Mouse (Mus musculus): Measurements from ENCODE around the gene Fads1. TPM values are rescaled to one million over a fixed set of nuclear protein-coding genes. Genes with fewer than 3 reads are reported as not detected.

Fads1 gene
- polyA plus RNA-seq, 1 experiment from 2014 or later = 142 TPM

- no peak overlapping the region for H3K9ac ChIP-seq (ENCODE audit: low read length)
- no peak overlapping the region for H3K4me3 ChIP-seq (ENCODE audit: low read depth, low read length)
- H3K27ac ChIP-seq (ENCODE audit: low read depth) = no peak overlapping the region
- H3K9me3 ChIP-seq (ENCODE audit: control insufficient read depth, low read length) = no peaks in the 10 kb centered on the region
- no peak for ATAC-seq (replicated peaks; ENCODE audit: low FRiP score, low TSS enrichment, low read depth)
- H3K36me3 ChIP-seq (ENCODE audit: control insufficient read depth, insufficient read depth, low read length) = no peaks in the 10 kb centered on the region
- H3K4me1 ChIP-seq (replicated peaks; ENCODE audit: control insufficient read depth, insufficient read depth, low read length) = no peaks in the 10 kb centered on the region
- no peak overlapping the region for H3K4me2 ChIP-seq (ENCODE audit: low read length)
- H3K27me3 ChIP-seq (replicated peaks; ENCODE audit: control insufficient read depth, insufficient read depth, low read length) = no peaks in the 10 kb centered on the region
- no peak for DNase-seq (ENCODE audit: low spot score)
These were observed 10.8 kb upstream of the Fads1 start for GRCm38 (mm10) chr19:10171846-10172245.

- Histone ChIP-seq H3K27ac (ENCODE audit: low read depth) (no peak overlapping the region), H3K36me3 (ENCODE audit: control insufficient read depth, insufficient read depth, low read length) (no peaks in the 10 kb centered on the region), H3K9me3 (ENCODE audit: control insufficient read depth, low read length) (no peaks in the 10 kb centered on the region), H3K4me1 (replicated peaks; ENCODE audit: control insufficient read depth, insufficient read depth, low read length) (no peaks in the 10 kb centered on the region), H3K4me2 (ENCODE audit: low read length) (no peak overlapping the region), H3K27me3 (replicated peaks; ENCODE audit: control insufficient read depth, insufficient read depth, low read length) (no peaks in the 10 kb centered on the region), H3K4me3 (ENCODE audit: low read depth, low read length) (no peak overlapping the region), H3K9ac (ENCODE audit: low read length) (no peak overlapping the region)
- ATAC-seq (replicated peaks; ENCODE audit: low FRiP score, low TSS enrichment, low read depth) = no peak
- 79% methylated on average over 5 of the region's 5 CpGs for WGBS
- DNase-seq (ENCODE audit: low spot score) = peak; percentile 45
These were observed 9.5 kb upstream of the Fads1 start for GRCm38 (mm10) chr19:10173116-10173718.

GRCm38 (mm10) chr19:10173844-10174539 lies 8.7 kb upstream of the Fads1 start:
- H3K27me3 ChIP-seq (replicated peaks; ENCODE audit: control insufficient read depth, insufficient read depth, low read length) = no peaks in the 10 kb centered on the region
- 87% methylated on average over 7 of the region's 7 CpGs for WGBS
- H3K9me3 ChIP-seq (ENCODE audit: control insufficient read depth, low read length) = no peaks in the 10 kb centered on the region
- H3K36me3 ChIP-seq (ENCODE audit: control insufficient read depth, insufficient read depth, low read length) = no peaks in the 10 kb centered on the region
- no peak overlapping the region for H3K27ac ChIP-seq (ENCODE audit: low read depth)
- no peak overlapping the region for H3K4me3 ChIP-seq (ENCODE audit: low read depth, low read length)
- no peak overlapping the region for H3K9ac ChIP-seq (ENCODE audit: low read length)
- ATAC-seq (replicated peaks; ENCODE audit: low FRiP score, low TSS enrichment, low read depth) = no peak
- DNase-seq (ENCODE audit: low spot score) = peak; percentile 15
- no peak overlapping the region for H3K4me2 ChIP-seq (ENCODE audit: low read length)
- H3K4me1 ChIP-seq (replicated peaks; ENCODE audit: control insufficient read depth, insufficient read depth, low read length) = no peaks in the 10 kb centered on the region

GRCm38 (mm10) chr19:10174956-10175355 lies 7.7 kb upstream of the Fads1 start:
- Histone ChIP-seq H3K27ac (ENCODE audit: low read depth) (no peak overlapping the region), H3K9me3 (ENCODE audit: control insufficient read depth, low read length) (no peaks in the 10 kb centered on the region), H3K9ac (ENCODE audit: low read length) (no peak overlapping the region), H3K4me2 (ENCODE audit: low read length) (no peak overlapping the region), H3K4me1 (replicated peaks; ENCODE audit: control insufficient read depth, insufficient read depth, low read length) (no peaks in the 10 kb centered on the region), H3K36me3 (ENCODE audit: control insufficient read depth, insufficient read depth, low read length) (no peaks in the 10 kb centered on the region), H3K27me3 (replicated peaks; ENCODE audit: control insufficient read depth, insufficient read depth, low read length) (no peaks in the 10 kb centered on the region), H3K4me3 (ENCODE audit: low read depth, low read length) (no peak overlapping the region)
- ATAC-seq (replicated peaks; ENCODE audit: low FRiP score, low TSS enrichment, low read depth) (no peak), DNase-seq (ENCODE audit: low spot score) (no peak)
- 66% methylated on average over 4 of the region's 4 CpGs for WGBS

- Histone ChIP-seq H3K27me3 (replicated peaks; ENCODE audit: control insufficient read depth, insufficient read depth, low read length) (no peaks in the 10 kb centered on the region), H3K27ac (ENCODE audit: low read depth) (no peak overlapping the region), H3K36me3 (ENCODE audit: control insufficient read depth, insufficient read depth, low read length) (no peaks in the 10 kb centered on the region), H3K4me3 (ENCODE audit: low read depth, low read length) (no peak overlapping the region), H3K4me2 (ENCODE audit: low read length) (no peak overlapping the region), H3K9ac (ENCODE audit: low read length) (no peak overlapping the region), H3K9me3 (ENCODE audit: control insufficient read depth, low read length) (no peaks in the 10 kb centered on the region), H3K4me1 (replicated peaks; ENCODE audit: control insufficient read depth, insufficient read depth, low read length) (no peaks in the 10 kb centered on the region)
- 79% methylated on average over 1 of the region's 1 CpGs for WGBS
- ATAC-seq (replicated peaks; ENCODE audit: low FRiP score, low TSS enrichment, low read depth) = no peak
- DNase-seq (ENCODE audit: low spot score) = peak; percentile 33
These were observed 6.2 kb upstream of the Fads1 start for GRCm38 (mm10) chr19:10176477-10176876.

- Histone ChIP-seq H3K27me3 (replicated peaks; ENCODE audit: control insufficient read depth, insufficient read depth, low read length) (no peaks in the 10 kb centered on the region), H3K9ac (ENCODE audit: low read length) (no peak overlapping the region), H3K4me3 (ENCODE audit: low read depth, low read length) (no peak overlapping the region), H3K4me2 (ENCODE audit: low read length) (no peak overlapping the region), H3K9me3 (ENCODE audit: control insufficient read depth, low read length) (no peaks in the 10 kb centered on the region), H3K4me1 (replicated peaks; ENCODE audit: control insufficient read depth, insufficient read depth, low read length) (no peaks in the 10 kb centered on the region), H3K27ac (ENCODE audit: low read depth) (no peak overlapping the region), H3K36me3 (ENCODE audit: control insufficient read depth, insufficient read depth, low read length) (no peaks in the 10 kb centered on the region)
- DNase-seq (ENCODE audit: low spot score) (no peak), ATAC-seq (replicated peaks; ENCODE audit: low FRiP score, low TSS enrichment, low read depth) (no peak)
- 44% methylated on average over 7 of the region's 7 CpGs for WGBS
These were observed 5.7 kb upstream of the Fads1 start for GRCm38 (mm10) chr19:10176941-10177372.

GRCm38 (mm10) chr19:10181225-10181624 lies 1.5 kb upstream of the Fads1 start:
- no peak overlapping the region for H3K9ac ChIP-seq (ENCODE audit: low read length)
- no peaks in the 10 kb centered on the region for H3K27me3 ChIP-seq (replicated peaks; ENCODE audit: control insufficient read depth, insufficient read depth, low read length)
- H3K9me3 ChIP-seq (ENCODE audit: control insufficient read depth, low read length) = no peaks in the 10 kb centered on the region
- DNase-seq (ENCODE audit: low spot score) (no peak), ATAC-seq (replicated peaks; ENCODE audit: low FRiP score, low TSS enrichment, low read depth) (no peak)
- no peak overlapping the region for H3K4me2 ChIP-seq (ENCODE audit: low read length)
- H3K4me1 ChIP-seq (replicated peaks; ENCODE audit: control insufficient read depth, insufficient read depth, low read length) = peaks cover 11% of the 10 kb centered on the region
- WGBS = 91% methylated on average over 7 of the region's 7 CpGs
- peaks cover 15% of the 10 kb centered on the region for H3K36me3 ChIP-seq (ENCODE audit: control insufficient read depth, insufficient read depth, low read length)
- no peak overlapping the region for H3K4me3 ChIP-seq (ENCODE audit: low read depth, low read length)
- H3K27ac ChIP-seq (ENCODE audit: low read depth) = no peak overlapping the region

GRCm38 (mm10) chr19:10182142-10182541 lies 546 bp upstream of the Fads1 start:
- ATAC-seq (replicated peaks; ENCODE audit: low FRiP score, low TSS enrichment, low read depth) (no peak), DNase-seq (ENCODE audit: low spot score) (no peak)
- H3K27me3 ChIP-seq (replicated peaks; ENCODE audit: control insufficient read depth, insufficient read depth, low read length) = no peaks in the 10 kb centered on the region
- H3K36me3 ChIP-seq (ENCODE audit: control insufficient read depth, insufficient read depth, low read length) = peaks cover 24% of the 10 kb centered on the region
- H3K27ac ChIP-seq (ENCODE audit: low read depth) = peak overlapping the region; percentile 94; the same call in 1 of the 2 replicates
- no peaks in the 10 kb centered on the region for H3K9me3 ChIP-seq (ENCODE audit: control insufficient read depth, low read length)
- peak overlapping the region; percentile 69 for H3K4me2 ChIP-seq (ENCODE audit: low read length)
- peaks cover 11% of the 10 kb centered on the region for H3K4me1 ChIP-seq (replicated peaks; ENCODE audit: control insufficient read depth, insufficient read depth, low read length)
- H3K4me3 ChIP-seq (ENCODE audit: low read depth, low read length) = peak overlapping the region; percentile 86
- 31% methylated on average over 7 of the region's 7 CpGs for WGBS
- H3K9ac ChIP-seq (ENCODE audit: low read length) = no peak overlapping the region

All from intestine, embryonic 14.5 days (tissue).